Mouse (Mus musculus): ENCODE results near the gene Tnfaip6.

DNA sequence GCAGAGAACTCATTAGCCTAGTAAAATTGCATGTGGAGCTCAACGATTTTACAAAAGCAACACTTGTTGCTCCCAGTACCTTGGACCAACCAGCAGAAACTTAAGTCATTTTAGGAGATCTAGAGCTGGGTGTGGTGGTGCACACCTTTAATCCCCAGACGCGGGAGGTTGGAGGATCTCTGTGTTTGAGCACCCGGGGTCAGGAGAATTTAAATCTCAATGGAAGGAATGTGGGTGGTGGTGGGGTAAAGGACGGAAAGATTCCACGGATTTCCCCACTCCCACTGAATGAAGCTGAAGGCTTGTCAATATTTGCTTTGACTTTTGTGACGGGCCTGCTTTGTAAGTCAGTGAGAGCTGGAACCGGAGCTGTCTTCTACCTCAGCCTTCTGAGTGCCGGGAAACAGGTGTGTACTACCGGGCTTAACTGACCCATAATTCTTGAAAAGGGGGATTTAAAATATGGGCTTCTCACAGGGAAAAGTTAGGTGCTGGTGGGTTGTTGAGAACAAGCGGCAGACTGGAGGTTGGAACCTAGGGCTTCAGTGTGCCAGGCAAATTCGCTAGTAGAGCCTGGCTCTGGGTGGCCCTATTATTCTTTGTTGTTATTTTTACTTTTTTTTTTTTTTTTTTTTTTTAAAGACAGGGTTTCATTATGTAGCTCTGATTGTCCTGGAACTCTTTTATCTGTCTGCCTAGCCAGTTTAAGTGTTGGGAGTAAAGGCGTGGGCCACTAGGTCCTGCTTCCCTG is 33.6 kb downstream of the Tnfaip6 start:
- TF ChIP-seq CTCF (IDR thresholded peaks at IDR 0.05; ENCODE audit: insufficient read depth, low read depth, low read length) (no peak), POLR2A (IDR thresholded peaks at IDR 0.05; ENCODE audit: insufficient read depth, low read depth, low read length) (no peak)
